Mouse (Mus musculus) cerebellum, postnatal 36 days (tissue): ENCODE results near the gene Kcns3.
"Not testable (repeated sequence)": the region's sequence is repeated elsewhere in the genome, so short reads cannot be mapped to it uniquely, and the experiment has no call there.

Experiments
- DNase-seq, 2 experiments: peaks; one replicate each; pipeline ENCODE4 v3.0.0; 2021 to 2022; ENCODE audit warnings: mixed read lengths in 2 of 2

Gene Kcns3

DNA sequence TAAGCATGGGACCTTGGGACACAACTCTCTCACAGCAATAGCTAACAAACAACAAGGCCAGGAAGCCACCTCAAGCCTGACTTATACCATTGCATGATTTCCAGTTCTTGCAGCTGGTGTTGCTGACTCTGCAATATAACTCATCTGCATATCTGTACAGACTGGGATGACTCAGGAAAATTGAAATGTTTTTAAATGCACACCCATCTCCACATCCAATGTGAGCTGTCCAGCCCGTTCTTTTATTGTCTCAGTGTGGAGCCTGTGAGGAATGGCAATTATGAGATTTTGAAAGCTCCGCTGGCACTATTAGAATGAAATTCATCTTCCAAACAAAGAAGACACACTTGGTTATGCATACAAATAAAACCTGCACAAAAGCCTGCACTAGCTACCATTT, 84.0 kb downstream of the Kcns3 start:
- no peak for DNase-seq

DNA sequence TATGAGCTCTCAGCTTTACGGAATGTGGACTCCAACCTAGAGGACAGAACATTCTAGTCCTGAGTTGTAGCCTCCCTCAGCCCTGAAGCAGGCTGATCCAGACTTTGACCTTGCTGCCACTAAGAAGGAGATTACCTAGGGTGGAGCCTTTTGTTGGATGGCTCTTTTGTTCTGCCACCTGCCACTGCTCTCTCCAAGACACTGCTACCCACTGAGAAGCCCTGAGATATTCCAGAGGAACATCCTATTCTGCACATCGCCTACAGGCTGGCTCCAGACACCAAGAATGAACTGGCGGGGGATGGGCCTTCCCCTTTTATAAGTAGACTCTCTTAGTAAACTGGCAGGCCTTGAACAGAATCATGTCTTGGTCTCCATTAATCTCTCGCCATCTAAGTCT, 98.2 kb downstream of the Kcns3 start:
- DNase-seq, result not testable (repeated sequence)

GRCm38 (mm10) chr12:11041821-11042220, 109.0 kb downstream of the Kcns3 start:
- DNase-seq, result no peak
